Comparison of ENCODE assay signal across 14 mouse cellular contexts in the genomic region with DNA sequence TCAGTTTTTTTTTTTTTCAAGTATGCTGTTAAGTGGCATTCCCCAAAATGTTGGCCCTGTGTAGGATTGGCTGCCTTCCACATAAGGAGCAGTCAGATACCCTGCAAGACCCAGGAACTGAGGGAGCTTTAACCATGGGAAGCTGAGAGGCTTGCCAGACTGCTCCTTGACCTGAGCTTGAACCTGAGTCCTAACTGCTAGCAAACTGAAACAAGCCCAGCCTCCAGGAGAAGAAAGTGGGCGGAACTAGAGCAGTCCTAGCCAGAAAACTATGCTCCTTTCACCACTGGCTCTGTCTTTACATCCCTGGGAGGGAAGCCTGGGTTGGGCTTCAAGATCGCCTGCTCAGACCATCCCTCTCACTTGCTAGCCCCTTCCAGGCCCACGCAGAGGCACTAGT.
DNase-seq lines count a peak whose midpoint lies in the region; ATAC-seq and TF ChIP-seq lines count a peak whose summit lies in the region.
"Had no signal": no experiment of that assay in that cellular context is flagged by ENCODE, and none has a peak within 500 bp of the region (broad histone marks: within the 10 kb centered on the region; RNA-seq: fewer than 3 reads in every experiment).

No protein-coding gene starts in this region.

- H3K27me3 ChIP-seq in cerebellum, adult 2 months (ENCODE audit: control insufficient read depth, insufficient read depth, low read length) = no peaks in the 10 kb centered on the region
- no peaks in the 10 kb centered on the region for H3K27me3 ChIP-seq in embryonic facial prominence, embryonic 10.5 days (replicated peaks; ENCODE audit: low read depth, poor library complexity, severe bottlenecking)
- H3K27me3 ChIP-seq in lung, embryonic 16.5 days (ENCODE audit: control insufficient read depth, insufficient read depth, low read depth, low read length) = no peaks in the 10 kb centered on the region
- no peaks in the 10 kb centered on the region for H3K27me3 ChIP-seq in neural tube, embryonic 15.5 days (replicated peaks)
- H3K27me3 ChIP-seq: megakaryocyte, embryonic 14.5 days had no signal

- 97% methylated on average over 3 of the region's 3 CpGs for WGBS in cerebellum, adult 2 months
- 62% methylated on average over 3 of the region's 3 CpGs for WGBS in embryonic facial prominence, embryonic 10.5 days
- WGBS in lung, embryonic 16.5 days = 25% methylated on average over 3 of the region's 3 CpGs
- 51% methylated on average over 3 of the region's 3 CpGs for WGBS in neural tube, embryonic 15.5 days

- no peak for DNase-seq in cerebellum, adult 2 months
- no peak for DNase-seq in cerebellum, adult 18-20 months
- DNase-seq in 3T3-L1 (ENCODE audit: low read depth, low spot score) = peak; percentile 42
- DNase-seq in embryonic facial prominence, embryonic 10.5 days (ENCODE audit: low spot score) = peak; percentile 9
- no peak for DNase-seq in layer of hippocampus, postnatal 14 days (ENCODE audit: low spot score in 2 of 2)
- no peak for DNase-seq in testis, postnatal 10 days (ENCODE audit: low spot score)
- DNase-seq: cerebellum, adult 9-10 months; gastrocnemius, postnatal 14 days; kidney, postnatal 25 days had no signal

- no peak for TF ChIP-seq POLR2A in cerebellum, adult 2 months (IDR thresholded peaks at IDR 0.05; ENCODE audit: borderline replicate concordance, insufficient read depth, low read length)

- no peaks in the 10 kb centered on the region for H3K9me3 ChIP-seq in embryonic facial prominence, embryonic 10.5 days
- H3K9me3 ChIP-seq in lung, embryonic 16.5 days (ENCODE audit: control insufficient read depth, low read length) = no peaks in the 10 kb centered on the region
- H3K9me3 ChIP-seq in neural tube, embryonic 15.5 days (replicated peaks) = no peaks in the 10 kb centered on the region
- H3K9me3 ChIP-seq: megakaryocyte, embryonic 14.5 days had no signal

- H3K9ac ChIP-seq in lung, embryonic 16.5 days (ENCODE audit: low read length) = no peak overlapping the region
- H3K9ac ChIP-seq in neural tube, embryonic 15.5 days (replicated peaks) = no peak overlapping the region

- H3K27ac ChIP-seq in cerebellum, adult 2 months (ENCODE audit: insufficient read depth, low read length) = 0 out of 2 replicates have a peak overlapping the region, but pooled peaks have one; percentile 12
- no peak overlapping the region for H3K27ac ChIP-seq in embryonic facial prominence, embryonic 10.5 days (replicated peaks)
- H3K27ac ChIP-seq in lung, embryonic 16.5 days (ENCODE audit: low read length) = peak overlapping the region; percentile 75
- no peak overlapping the region for H3K27ac ChIP-seq in neural tube, embryonic 15.5 days (replicated peaks)

- TF ChIP-seq CTCF in cerebellum, adult 2 months (IDR thresholded peaks at IDR 0.05; ENCODE audit: borderline replicate concordance, insufficient read depth, low read depth, low read length) = no peak

- H3K4me3 ChIP-seq in cerebellum, adult 2 months (replicated peaks; ENCODE audit: insufficient read depth, low read depth, low read length) = no peak overlapping the region
- no peak overlapping the region for H3K4me3 ChIP-seq in embryonic facial prominence, embryonic 10.5 days
- no peak overlapping the region for H3K4me3 ChIP-seq in lung, embryonic 16.5 days (ENCODE audit: low read length)
- H3K4me3 ChIP-seq in neural tube, embryonic 15.5 days (replicated peaks) = no peak overlapping the region
- H3K4me3 ChIP-seq: left cerebral cortex, adult 2 months; megakaryocyte, embryonic 14.5 days had no signal

- ATAC-seq in lung, embryonic 16.5 days (ENCODE audit: low read depth) = peak; percentile 94
- ATAC-seq in neural tube, embryonic 15.5 days (ENCODE audit: low FRiP score) = no peak
- ATAC-seq: forebrain, embryonic 16.5 days had no signal

- H3K4me2 ChIP-seq in lung, embryonic 16.5 days (ENCODE audit: low read depth, low read length) = no peak overlapping the region
- H3K4me2 ChIP-seq in neural tube, embryonic 15.5 days = no peak overlapping the region

- H3K4me1 ChIP-seq in cerebellum, adult 2 months (ENCODE audit: control insufficient read depth, insufficient read depth, low read length) = peaks cover 25% of the 10 kb centered on the region
- peaks cover 10% of the 10 kb centered on the region for H3K4me1 ChIP-seq in embryonic facial prominence, embryonic 10.5 days
- H3K4me1 ChIP-seq in lung, embryonic 16.5 days (replicated peaks; ENCODE audit: control insufficient read depth, insufficient read depth, low read length) = peaks cover 17% of the 10 kb centered on the region
- 0 out of 2 replicates have a peak, but pooled peaks cover 5% of the 10 kb centered on the region for H3K4me1 ChIP-seq in neural tube, embryonic 15.5 days
- H3K4me1 ChIP-seq: megakaryocyte, embryonic 14.5 days had no signal

- H3K36me3 ChIP-seq in embryonic facial prominence, embryonic 10.5 days (replicated peaks) = no peaks in the 10 kb centered on the region
- no peaks in the 10 kb centered on the region for H3K36me3 ChIP-seq in lung, embryonic 16.5 days (ENCODE audit: control insufficient read depth, insufficient read depth, low read length)
- no peaks in the 10 kb centered on the region for H3K36me3 ChIP-seq in neural tube, embryonic 15.5 days

Comparison
In these comparisons a context has a peak if more than half of its experiments do, and no peak if none do; other contexts are left out.
1. DNase-seq: peak in 3T3-L1 (single experiment) and embryonic facial prominence, embryonic 10.5 days (single experiment); none in cerebellum, adult 2 months (0 of 2), cerebellum, adult 18-20 months (0 of 2), layer of hippocampus, postnatal 14 days (0 of 2) and testis, postnatal 10 days (single experiment).
2. H3K27ac ChIP-seq: peak in cerebellum, adult 2 months (single experiment) and lung, embryonic 16.5 days (single experiment); none in embryonic facial prominence, embryonic 10.5 days (single experiment) and neural tube, embryonic 15.5 days (single experiment).